Mouse (Mus musculus): Measurements from ENCODE around the gene Tmem91. TPM values are rescaled to one million over a fixed set of nuclear protein-coding genes. Genes with fewer than 3 reads are reported as not detected.

The Tmem91 gene
- polyA plus RNA-seq, 1 experiment: 0.18 TPM

DNA sequence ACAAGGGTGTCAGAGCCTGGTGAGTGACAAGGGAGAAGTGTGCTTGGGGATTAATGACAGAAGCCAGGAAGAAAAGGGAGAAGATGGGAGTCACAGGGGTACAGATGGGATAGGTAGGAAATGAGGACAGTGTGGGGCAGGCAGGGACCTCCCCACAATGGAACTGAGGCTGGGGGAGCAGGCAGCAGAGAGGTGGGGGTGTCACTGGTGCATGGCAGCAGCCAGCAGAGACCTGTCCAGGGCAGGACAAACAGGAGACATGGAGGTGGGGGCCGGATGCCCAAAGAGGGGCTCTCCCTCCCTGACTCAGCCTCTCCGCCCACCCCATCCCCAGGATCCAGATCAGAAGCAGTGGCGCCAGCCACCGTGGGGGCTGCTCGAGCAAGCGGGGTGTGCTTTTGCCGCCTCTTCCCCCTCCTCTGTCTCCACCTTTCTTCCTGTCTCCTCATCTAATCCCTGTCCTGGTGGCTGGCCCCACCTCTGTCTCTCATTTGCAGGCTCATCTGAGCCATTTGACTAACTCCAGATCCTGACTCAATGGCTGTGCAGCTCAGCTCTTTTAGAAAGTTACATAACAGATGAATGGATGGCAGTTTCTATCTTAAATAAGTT, 35.7 kb upstream of the Tmem91 start:
- TF ChIP-seq MAX (IDR thresholded peaks at IDR 0.05): no peak
- TF ChIP-seq CEBPB (IDR thresholded peaks at IDR 0.05; ENCODE audit: low read depth): no peak
- TF ChIP-seq FOSL1 (IDR thresholded peaks at IDR 0.05; ENCODE audit: insufficient read depth, low read length, poor library complexity, severe bottlenecking): no peak
- no peak for TF ChIP-seq MYOD1 (IDR thresholded peaks at IDR 0.05; ENCODE audit: control insufficient read depth, insufficient read length, low read depth)
- H3K4me3 ChIP-seq (ENCODE audit: insufficient read depth, poor library complexity, severe bottlenecking): no peak overlapping the region

DNA sequence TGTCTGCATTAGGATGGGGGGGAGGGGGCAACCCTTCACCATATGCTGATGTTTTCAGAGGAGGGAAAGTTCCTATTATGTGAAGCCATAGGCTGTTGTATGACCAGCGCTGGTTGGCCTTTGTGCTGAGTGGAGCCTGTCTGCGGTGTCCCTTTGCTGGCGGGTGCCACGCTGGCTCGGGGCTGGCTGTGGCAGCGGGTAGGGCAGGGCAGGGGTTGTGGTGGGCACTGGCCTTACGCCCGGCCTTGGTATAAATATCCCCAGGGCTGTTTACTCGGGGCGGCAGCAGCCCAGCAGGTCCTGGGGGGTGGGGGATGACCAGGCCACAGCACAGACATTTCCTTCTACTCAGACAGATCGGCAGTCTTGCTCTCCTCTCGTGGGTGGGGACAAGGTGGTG, 35.0 kb upstream of the Tmem91 start:
- H3K36me3 ChIP-seq (ENCODE audit: control insufficient read depth, insufficient read depth): peaks cover 23% of the 10 kb centered on the region
- no peaks in the 10 kb centered on the region for H3K79me3 ChIP-seq (ENCODE audit: low read depth)
- no peaks in the 10 kb centered on the region for H3K79me2 ChIP-seq (ENCODE audit: control insufficient read depth, insufficient read depth)
- peak overlapping the region; percentile 3 for H3ac ChIP-seq (ENCODE audit: control insufficient read depth, insufficient read length, low read depth)
- H3K4me3 ChIP-seq (ENCODE audit: insufficient read depth, poor library complexity, severe bottlenecking): no peak overlapping the region
- H3K27me3 ChIP-seq (ENCODE audit: control insufficient read depth, insufficient read depth, insufficient read length): no peaks in the 10 kb centered on the region
- no peak for TF ChIP-seq MAX (IDR thresholded peaks at IDR 0.05)
- TF ChIP-seq FOSL1 (IDR thresholded peaks at IDR 0.05; ENCODE audit: insufficient read depth, low read length, poor library complexity, severe bottlenecking): no peak
- TF ChIP-seq MYOD1 (IDR thresholded peaks at IDR 0.05; ENCODE audit: control insufficient read depth, insufficient read length, low read depth): no peak

More for the DNA sequence above, 35.7 kb upstream of the Tmem91 start:
- no peaks in the 10 kb centered on the region for H3K79me3 ChIP-seq (ENCODE audit: low read depth)
- H3K36me3 ChIP-seq (ENCODE audit: control insufficient read depth, insufficient read depth): peaks cover 30% of the 10 kb centered on the region
- peak overlapping the region; percentile 6 for H3ac ChIP-seq (ENCODE audit: control insufficient read depth, insufficient read length, low read depth)
- no peaks in the 10 kb centered on the region for H3K27me3 ChIP-seq (ENCODE audit: control insufficient read depth, insufficient read depth, insufficient read length)
- H3K79me2 ChIP-seq (ENCODE audit: control insufficient read depth, insufficient read depth): no peaks in the 10 kb centered on the region

DNA sequence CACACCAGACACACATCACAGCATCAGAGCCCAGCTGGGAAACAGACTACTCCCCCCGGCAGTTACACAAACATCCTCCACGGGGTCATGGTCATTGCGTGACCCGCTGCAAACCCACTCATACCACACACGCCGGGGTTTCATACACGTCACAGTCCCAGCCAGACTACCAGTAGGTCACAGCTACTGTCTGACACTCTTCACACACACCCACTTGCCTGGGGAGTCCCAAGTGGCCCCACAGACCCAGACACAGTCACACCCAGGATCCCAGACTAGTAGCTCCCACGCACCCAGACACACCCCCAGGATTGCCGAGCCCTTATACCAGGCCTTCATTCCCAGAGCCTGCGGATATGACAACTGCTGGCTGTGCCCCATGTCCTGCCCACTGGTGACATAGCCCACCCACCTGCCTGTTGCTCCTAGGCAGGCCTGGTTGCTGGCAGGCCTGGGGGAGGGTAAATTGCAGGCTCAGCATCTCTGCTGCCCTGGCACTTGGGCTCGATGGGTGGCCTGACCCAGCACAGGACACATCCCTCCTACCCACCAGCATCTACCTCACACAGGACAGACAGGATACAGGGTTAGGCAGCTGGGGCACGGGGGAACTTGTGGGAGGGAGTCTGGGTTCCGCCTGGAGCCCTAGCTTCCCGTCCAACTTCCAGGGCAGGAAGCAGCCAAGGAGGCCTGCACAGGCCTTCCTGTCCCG, 32.8 kb upstream of the Tmem91 start:
- TF ChIP-seq CTCF (IDR thresholded peaks at IDR 0.05; ENCODE audit: control insufficient read depth, insufficient read depth, insufficient read length) (no peak), MAX (IDR thresholded peaks at IDR 0.05) (no peak), MYOG (IDR thresholded peaks at IDR 0.05; ENCODE audit: control insufficient read depth, extremely low read depth, insufficient read length) (no peak), USF1 (IDR thresholded peaks at IDR 0.05; ENCODE audit: low read depth) (no peak), CEBPB (IDR thresholded peaks at IDR 0.05; ENCODE audit: low read depth) (no peak), MYOD1 (IDR thresholded peaks at IDR 0.05; ENCODE audit: control insufficient read depth, insufficient read length, low read depth) (no peak), FOSL1 (IDR thresholded peaks at IDR 0.05; ENCODE audit: insufficient read depth, low read length, poor library complexity, severe bottlenecking) (no peak)
- Histone ChIP-seq H3ac (ENCODE audit: control insufficient read depth, insufficient read length, low read depth) (no peak overlapping the region), H3K36me3 (ENCODE audit: control insufficient read depth, insufficient read depth) (peaks cover 5% of the 10 kb centered on the region), H3K27me3 (ENCODE audit: control insufficient read depth, insufficient read depth, insufficient read length) (no peaks in the 10 kb centered on the region), H3K79me2 (ENCODE audit: control insufficient read depth, insufficient read depth) (no peaks in the 10 kb centered on the region), H3K79me3 (ENCODE audit: low read depth) (no peaks in the 10 kb centered on the region), H3K4me3 (ENCODE audit: insufficient read depth, poor library complexity, severe bottlenecking) (no peak overlapping the region)

DNA sequence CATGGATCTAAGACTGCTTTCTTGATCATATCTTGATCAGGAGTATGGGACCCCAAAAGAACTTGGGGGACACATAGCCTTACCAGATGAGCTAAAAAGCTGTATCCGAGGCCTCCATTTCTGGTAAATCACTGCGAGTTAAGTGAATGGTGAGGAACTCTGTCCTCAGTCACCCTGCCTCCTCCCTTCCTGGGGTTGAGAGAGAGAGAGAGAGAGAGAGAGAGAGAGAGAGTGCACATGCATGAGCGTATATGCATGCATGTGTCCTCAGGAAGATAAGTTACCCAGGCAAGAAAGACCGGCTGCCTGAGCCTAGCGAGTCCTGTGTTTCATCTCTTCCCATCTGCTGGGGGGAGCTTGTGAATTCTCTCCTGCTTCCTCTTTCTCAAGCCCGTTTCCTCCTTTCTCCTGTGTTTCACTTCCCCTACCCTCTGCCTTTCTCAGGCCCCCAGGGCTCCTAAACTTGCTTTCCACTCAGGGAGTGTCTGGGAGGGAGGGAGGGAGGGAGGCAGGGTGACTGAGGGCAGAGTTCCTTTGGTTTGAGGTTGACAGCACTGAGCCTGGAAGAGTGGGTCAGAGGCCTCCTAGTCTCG, 31.7 kb upstream of the Tmem91 start:
- Histone ChIP-seq H3K79me3 (ENCODE audit: low read depth) (no peaks in the 10 kb centered on the region), H3K27me3 (ENCODE audit: control insufficient read depth, insufficient read depth, insufficient read length) (no peaks in the 10 kb centered on the region)
- TF ChIP-seq USF1 (IDR thresholded peaks at IDR 0.05; ENCODE audit: low read depth) (no peak), MYOG (IDR thresholded peaks at IDR 0.05; ENCODE audit: control insufficient read depth, extremely low read depth, insufficient read length) (no peak), CEBPB (IDR thresholded peaks at IDR 0.05; ENCODE audit: low read depth) (no peak), MYOD1 (IDR thresholded peaks at IDR 0.05; ENCODE audit: control insufficient read depth, insufficient read length, low read depth) (no peak), CTCF (IDR thresholded peaks at IDR 0.05; ENCODE audit: control insufficient read depth, insufficient read depth, insufficient read length) (no peak)

DNA sequence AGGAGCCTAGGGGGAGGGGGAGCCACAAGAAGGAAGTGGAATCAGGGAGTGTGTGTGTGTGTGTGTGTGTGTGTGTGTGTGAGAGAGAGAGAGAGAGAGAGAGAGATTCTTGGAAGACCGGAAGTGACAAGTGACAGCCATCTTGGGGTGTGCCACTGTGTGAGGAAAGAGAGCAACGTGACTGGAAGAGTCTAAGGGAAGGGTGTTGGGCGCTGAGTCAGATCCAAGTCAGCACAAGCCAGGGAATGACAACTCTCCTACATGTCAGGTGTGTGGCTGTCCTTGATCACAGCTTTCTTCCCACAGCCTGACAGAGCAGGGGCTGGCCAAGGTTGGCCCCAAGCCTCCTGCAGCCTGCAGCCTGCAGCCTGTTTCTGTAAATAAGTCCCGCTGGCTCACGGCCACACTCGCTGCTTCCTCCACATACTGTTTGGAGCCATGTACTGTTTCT, 30.9 kb upstream of the Tmem91 start:
- H3K27me3 ChIP-seq (ENCODE audit: control insufficient read depth, insufficient read depth, insufficient read length): no peaks in the 10 kb centered on the region
- TF ChIP-seq USF1 (IDR thresholded peaks at IDR 0.05; ENCODE audit: low read depth) (no peak), FOSL1 (IDR thresholded peaks at IDR 0.05; ENCODE audit: insufficient read depth, low read length, poor library complexity, severe bottlenecking) (no peak), MYOG (IDR thresholded peaks at IDR 0.05; ENCODE audit: control insufficient read depth, extremely low read depth, insufficient read length) (no peak), MAX (IDR thresholded peaks at IDR 0.05) (no peak), CEBPB (IDR thresholded peaks at IDR 0.05; ENCODE audit: low read depth) (no peak), CTCF (IDR thresholded peaks at IDR 0.05; ENCODE audit: control insufficient read depth, insufficient read depth, insufficient read length) (no peak), MYOD1 (IDR thresholded peaks at IDR 0.05; ENCODE audit: control insufficient read depth, insufficient read length, low read depth) (no peak)
- peaks cover 21% of the 10 kb centered on the region for H3K36me3 ChIP-seq (ENCODE audit: control insufficient read depth, insufficient read depth)
- no peak overlapping the region for H3K4me3 ChIP-seq (ENCODE audit: insufficient read depth, poor library complexity, severe bottlenecking)
- no peak overlapping the region for H3ac ChIP-seq (ENCODE audit: control insufficient read depth, insufficient read length, low read depth)
- no peaks in the 10 kb centered on the region for H3K79me3 ChIP-seq (ENCODE audit: low read depth)
- no peaks in the 10 kb centered on the region for H3K79me2 ChIP-seq (ENCODE audit: control insufficient read depth, insufficient read depth)

More for the DNA sequence above, 31.7 kb upstream of the Tmem91 start:
- H3K4me3 ChIP-seq (ENCODE audit: insufficient read depth, poor library complexity, severe bottlenecking): no peak overlapping the region
- peaks cover 13% of the 10 kb centered on the region for H3K36me3 ChIP-seq (ENCODE audit: control insufficient read depth, insufficient read depth)
- H3ac ChIP-seq (ENCODE audit: control insufficient read depth, insufficient read length, low read depth): no peak overlapping the region
- no peaks in the 10 kb centered on the region for H3K79me2 ChIP-seq (ENCODE audit: control insufficient read depth, insufficient read depth)
